Mouse (Mus musculus): ENCODE data around the gene Ralgps2.

Gene Ralgps2

GRCm38 (mm10) chr1:156808332-156808731 is 131.1 kb downstream of the Ralgps2 start:
- peak; percentile 81 for DNase-seq

- no peak for DNase-seq
Measured at GRCm38 (mm10) chr1:156801276-156801675, 138.2 kb downstream of the Ralgps2 start.

- peak; percentile 47 for DNase-seq
Measured at GRCm38 (mm10) chr1:156796251-156796650, 143.2 kb downstream of the Ralgps2 start.

GRCm38 (mm10) chr1:156789844-156790490 is 149.5 kb downstream of the Ralgps2 start:
- no peak for DNase-seq

GRCm38 (mm10) chr1:156787164-156787863 is 152.1 kb downstream of the Ralgps2 start:
- DNase-seq: no peak

GRCm38 (mm10) chr1:156786074-156786473 is 153.4 kb downstream of the Ralgps2 start:
- no peak for DNase-seq

GRCm38 (mm10) chr1:156784974-156785373 is 154.5 kb downstream of the Ralgps2 start:
- DNase-seq: no peak

- no peak for DNase-seq
Measured at GRCm38 (mm10) chr1:156784116-156784515, 155.3 kb downstream of the Ralgps2 start.

- DNase-seq: no peak
Measured at GRCm38 (mm10) chr1:156781971-156782850, 157.2 kb downstream of the Ralgps2 start.

- no peak for DNase-seq
Measured at GRCm38 (mm10) chr1:156781076-156781741, 158.2 kb downstream of the Ralgps2 start.

- no peak for DNase-seq
Measured at GRCm38 (mm10) chr1:156780234-156781005, 159.0 kb downstream of the Ralgps2 start.

- no peak for DNase-seq
Measured at GRCm38 (mm10) chr1:156779595-156779994, 159.8 kb downstream of the Ralgps2 start.

GRCm38 (mm10) chr1:156778977-156779376 is 160.4 kb downstream of the Ralgps2 start:
- no peak for DNase-seq

GRCm38 (mm10) chr1:156777896-156778295 is 161.5 kb downstream of the Ralgps2 start:
- no peak for DNase-seq

- peak; percentile 16 for DNase-seq
Measured at GRCm38 (mm10) chr1:156775983-156776382, 163.4 kb downstream of the Ralgps2 start.

GRCm38 (mm10) chr1:156775190-156775589 is 164.2 kb downstream of the Ralgps2 start:
- no peak for DNase-seq

GRCm38 (mm10) chr1:156770845-156771244 is 168.6 kb downstream of the Ralgps2 start:
- DNase-seq: no peak

GRCm38 (mm10) chr1:156769621-156770297 is 169.7 kb downstream of the Ralgps2 start:
- no peak for DNase-seq

GRCm38 (mm10) chr1:156769163-156769562 is 170.3 kb downstream of the Ralgps2 start:
- DNase-seq: no peak

- DNase-seq: no peak
Measured at GRCm38 (mm10) chr1:156765311-156765710, 174.1 kb downstream of the Ralgps2 start.

- DNase-seq: no peak
Measured at GRCm38 (mm10) chr1:156764584-156764983, 174.8 kb downstream of the Ralgps2 start.
